Mouse (Mus musculus) small intestine, adult 2 months (tissue): Measurements from ENCODE around the gene Cwc22. TPM values are rescaled to one million over a fixed set of nuclear protein-coding genes. Genes with fewer than 3 reads are reported as not detected.

Experiments used
- H3K27ac ChIP-seq: fragments of 200-500 bp; 2 replicates; pipeline ENCODE4 v1.5.1; 2012; ENCODE audit warnings: low read depth, low read length, control low read depth, inconsistent platforms; ENCODE audit not compliant: insufficient read depth
- H3K27me3 ChIP-seq: fragments of 200-500 bp; 2 replicates; pipeline ENCODE4 v1.6.1; 2012; ENCODE audit warnings: mild to moderate bottlenecking, moderate library complexity, low read length, inconsistent platforms; ENCODE audit not compliant: control insufficient read depth, insufficient read depth
- H3K36me3 ChIP-seq: fragments of 200-500 bp; 2 replicates; pipeline ENCODE4 v1.6.1; 2012; ENCODE audit warnings: mild to moderate bottlenecking, low read length, control low read depth, inconsistent platforms; ENCODE audit not compliant: control insufficient read depth, insufficient read depth
- H3K4me1 ChIP-seq: fragments of 200-500 bp; 2 replicates; pipeline ENCODE4 v1.6.1; 2012; ENCODE audit warnings: low read length, inconsistent platforms, mixed read lengths; ENCODE audit not compliant: control insufficient read depth, insufficient read depth, insufficient read length
- H3K4me3 ChIP-seq: fragments of 200-500 bp; 2 replicates; pipeline ENCODE4 v1.5.1; 2012; ENCODE audit warnings: low read depth, mild to moderate bottlenecking, control low read depth, inconsistent platforms, low read length, moderate library complexity
- CTCF ChIP-seq: fragments of 200-500 bp; IDR thresholded peaks from 2 replicates; pipeline ENCODE4 v1.5.1; 2012; ENCODE audit warnings: low read depth, mild to moderate bottlenecking, control low read depth, inconsistent platforms, low read length, moderate library complexity, mixed read lengths; ENCODE audit not compliant: insufficient replicate concordance, insufficient read length; ENCODE audit errors: extremely low read depth
- POLR2A ChIP-seq: fragments of 200-500 bp; IDR thresholded peaks from 2 replicates; pipeline ENCODE4 v1.6.1; 2012; ENCODE audit warnings: low read depth, mild to moderate bottlenecking, control low read depth, inconsistent platforms, low read length, moderate library complexity
- WGBS: fragments of 180-500 bp; shearing (Covaris S2); methylation state at CpG from one replicate; pipeline ENCODE4 v1.1.7; 2018; 5-methylcytosine and 5-hydroxymethylcytosine counted together
- polyA plus RNA-seq: library from polyadenylated mRNA; depleted of rRNA; stranded (reverse); fragments of >200 nt; gene quantifications from 2 replicates; pipeline ENCODE4 v1.2.3, GENCODE M21; 2012

Cwc22 gene
- polyA plus RNA-seq, 1 experiment, result 0.91 TPM

GRCm38 (mm10) chr2:77937818-77938217 lies 8.4 kb downstream of the Cwc22 start:
- Histone ChIP-seq H3K36me3 (peaks cover 25% of the 10 kb centered on the region), H3K4me1 (no peaks in the 10 kb centered on the region), H3K4me3 (no peak overlapping the region)

GRCm38 (mm10) chr2:77934138-77934537 lies 12.0 kb downstream of the Cwc22 start:
- no peaks in the 10 kb centered on the region for H3K4me1 ChIP-seq
- no peak overlapping the region for H3K4me3 ChIP-seq
- H3K27me3 ChIP-seq, result no peaks in the 10 kb centered on the region
- TF ChIP-seq POLR2A (no peak), CTCF (no peak)
- no peak overlapping the region for H3K27ac ChIP-seq
- peaks cover 41% of the 10 kb centered on the region for H3K36me3 ChIP-seq
- WGBS, result 94% methylated on average over 4 of the region's 4 CpGs

More at GRCm38 (mm10) chr2:77937818-77938217, 8.4 kb downstream of the Cwc22 start:
- H3K27ac ChIP-seq, result no peak overlapping the region
- H3K27me3 ChIP-seq, result no peaks in the 10 kb centered on the region
- WGBS, result 88% methylated on average over 3 of the region's 3 CpGs
- no peak for TF ChIP-seq POLR2A
- no peak for TF ChIP-seq CTCF

GRCm38 (mm10) chr2:77933630-77934029 lies 12.5 kb downstream of the Cwc22 start:
- TF ChIP-seq POLR2A (no peak), CTCF (no peak)
- 70% methylated on average over 2 of the region's 2 CpGs for WGBS
- H3K27ac ChIP-seq, result no peak overlapping the region
- peaks cover 45% of the 10 kb centered on the region for H3K36me3 ChIP-seq
- no peaks in the 10 kb centered on the region for H3K27me3 ChIP-seq
- no peak overlapping the region for H3K4me3 ChIP-seq
- no peaks in the 10 kb centered on the region for H3K4me1 ChIP-seq

- TF ChIP-seq CTCF, result no peak
- no peak for TF ChIP-seq POLR2A
- 98% methylated on average over 1 of the region's 1 CpGs for WGBS
- peaks cover 56% of the 10 kb centered on the region for H3K36me3 ChIP-seq
- H3K27ac ChIP-seq, result no peak overlapping the region
- no peaks in the 10 kb centered on the region for H3K27me3 ChIP-seq
- no peak overlapping the region for H3K4me3 ChIP-seq
- H3K4me1 ChIP-seq, result no peaks in the 10 kb centered on the region
Observed at GRCm38 (mm10) chr2:77931958-77932357, 14.2 kb downstream of the Cwc22 start.

GRCm38 (mm10) chr2:77928352-77928751 lies 17.8 kb downstream of the Cwc22 start:
- no peaks in the 10 kb centered on the region for H3K27me3 ChIP-seq
- no peaks in the 10 kb centered on the region for H3K4me1 ChIP-seq
- no peak for TF ChIP-seq CTCF
- no peak for TF ChIP-seq POLR2A
- H3K36me3 ChIP-seq, result peaks cover 50% of the 10 kb centered on the region
- H3K27ac ChIP-seq, result no peak overlapping the region
- no peak overlapping the region for H3K4me3 ChIP-seq
- WGBS, result 95% methylated on average over 10 of the region's 10 CpGs

GRCm38 (mm10) chr2:77926468-77926867 lies 19.7 kb downstream of the Cwc22 start:
- Histone ChIP-seq H3K4me1 (no peaks in the 10 kb centered on the region), H3K36me3 (peaks cover 49% of the 10 kb centered on the region), H3K27ac (no peak overlapping the region), H3K4me3 (no peak overlapping the region), H3K27me3 (no peaks in the 10 kb centered on the region)
- 89% methylated on average over 7 of the region's 7 CpGs for WGBS
- no peak for TF ChIP-seq POLR2A
- TF ChIP-seq CTCF, result no peak

GRCm38 (mm10) chr2:77925997-77926396 lies 20.2 kb downstream of the Cwc22 start:
- H3K4me1 ChIP-seq, result no peaks in the 10 kb centered on the region
- H3K27ac ChIP-seq, result no peak overlapping the region
- WGBS, result 88% methylated on average over 2 of the region's 2 CpGs
- H3K27me3 ChIP-seq, result no peaks in the 10 kb centered on the region
- TF ChIP-seq CTCF (no peak), POLR2A (no peak)
- H3K36me3 ChIP-seq, result peaks cover 48% of the 10 kb centered on the region
- no peak overlapping the region for H3K4me3 ChIP-seq
